9 mouse cellular contexts compared by ENCODE assay signal in genomic region chr1:124041559-124041958, GRCm38 (mm10). TPM values are rescaled to one million over a fixed set of nuclear protein-coding genes. Genes with fewer than 3 reads are reported as not detected.
A peak's percentile ranks its signal among the peaks of the same experiment; 100 is the strongest.
DNase-seq lines count a peak whose midpoint lies in the region; ATAC-seq and TF ChIP-seq lines count a peak whose summit lies in the region.
"Had no signal": no experiment of that assay in that cellular context is flagged by ENCODE, and none has a peak within 500 bp of the region (broad histone marks: within the 10 kb centered on the region; RNA-seq: fewer than 3 reads in every experiment).

No protein-coding gene starts in this region.

- ATAC-seq in heart, postnatal 0 days (ENCODE audit: insufficient read depth, low read depth): no peak
- ATAC-seq in heart, embryonic 11.5 days (replicated peaks; ENCODE audit: insufficient number of reproducible peaks, low FRiP score, low TSS enrichment): no peak

- DNase-seq in heart, postnatal 0 days (ENCODE audit: low spot score): no peak
- DNase-seq in ovary, postnatal 14 days (ENCODE audit: low spot score): peak; percentile 5
- no peak for DNase-seq in ovary, postnatal 10 days (ENCODE audit: low spot score)
- DNase-seq in cerebellum, postnatal 36 days: peak; percentile 48 to 67
- DNase-seq in retina, postnatal 1 day: peak; percentile 46
- DNase-seq in heart, adult 8-10 months (ENCODE audit: low spot score): no peak
- no peak for DNase-seq in spleen, adult 12 weeks (ENCODE audit: low spot score)

- 1% methylated on average over 3 of the region's 3 CpGs for WGBS in heart, postnatal 0 days
- WGBS in heart, embryonic 11.5 days (ENCODE audit: insufficient replicate concordance): 2% methylated on average over 3 of the region's 3 CpGs

- no peaks in the 10 kb centered on the region for H3K9me3 ChIP-seq in heart, postnatal 0 days (replicated peaks; ENCODE audit: control insufficient read depth, low read length)
- H3K9me3 ChIP-seq in heart, embryonic 11.5 days (replicated peaks; ENCODE audit: control insufficient read depth, low read length): no peaks in the 10 kb centered on the region

- no peaks in the 10 kb centered on the region for H3K36me3 ChIP-seq in heart, postnatal 0 days (replicated peaks; ENCODE audit: control insufficient read depth, insufficient read depth, low read length)
- no peaks in the 10 kb centered on the region for H3K36me3 ChIP-seq in heart, embryonic 11.5 days (ENCODE audit: control insufficient read depth, insufficient read depth, low read length)

- no peak overlapping the region for H3K4me3 ChIP-seq in heart, postnatal 0 days (ENCODE audit: low read depth, low read length)
- no peak overlapping the region for H3K4me3 ChIP-seq in heart, embryonic 11.5 days (ENCODE audit: low read depth, low read length)

- H3K4me1 ChIP-seq in heart, postnatal 0 days (ENCODE audit: control insufficient read depth, insufficient read depth): no peaks in the 10 kb centered on the region
- no peaks in the 10 kb centered on the region; the same call in 1 of the 2 replicates for H3K4me1 ChIP-seq in heart, embryonic 11.5 days (ENCODE audit: control insufficient read depth, insufficient read depth, low read length)

- TF ChIP-seq CTCF in heart, postnatal 0 days (IDR thresholded peaks at IDR 0.05; ENCODE audit: low read depth): peak; percentile 38

- H3K9ac ChIP-seq in heart, postnatal 0 days (replicated peaks; ENCODE audit: low read depth, low read length): no peak overlapping the region
- no peak overlapping the region for H3K9ac ChIP-seq in heart, embryonic 11.5 days (ENCODE audit: low read depth, low read length)

- TF ChIP-seq EP300 in heart, postnatal 0 days (IDR thresholded peaks at IDR 0.05; ENCODE audit: low read depth): no peak

- H3K4me2 ChIP-seq in heart, postnatal 0 days (ENCODE audit: low read depth, low read length): no peak overlapping the region
- no peak overlapping the region for H3K4me2 ChIP-seq in heart, embryonic 11.5 days

- H3K27me3 ChIP-seq in heart, postnatal 0 days (ENCODE audit: control insufficient read depth, insufficient read depth, low read length): peaks cover 26% of the 10 kb centered on the region
- H3K27me3 ChIP-seq in heart, embryonic 11.5 days (ENCODE audit: control insufficient read depth, insufficient read depth, low read length): peaks cover 33% of the 10 kb centered on the region

- no peak overlapping the region for H3K27ac ChIP-seq in heart, postnatal 0 days (ENCODE audit: low read depth)
- no peak overlapping the region for H3K27ac ChIP-seq in heart, embryonic 11.5 days (ENCODE audit: low read depth, low read length)

RNA-seq across cellular contexts. Expression of gene Dpp10, which starts 3.8 kb away (rescaled TPM):
- not detected in 2 replicates for total RNA-seq in heart, postnatal 0 days (2014; rRNA removed; ENCODE audit: low replicate concordance)
- polyA plus RNA-seq in heart, postnatal 0 days (2015; fragmentation: Nextera tagmentation; extraction: Ambion mirVana): not detected in 2 replicates
- 0.04 and 0.10 TPM in 2 replicates for polyA plus RNA-seq in heart, embryonic 11.5 days (2014; fragmentation: Nextera tagmentation; extraction: Ambion mirVana)
- under 1 TPM in 2 of 4 experiments, not detected in 2; 0.03 TPM for total RNA-seq in heart, adult 8-10 months (2022)
- polyA plus RNA-seq: gonadal fat pad, adult 2 months had no signal

Comparison
In these comparisons a context has a peak if more than half of its experiments do, and no peak if none do; other contexts are left out.
1. DNase-seq: peak in ovary, postnatal 14 days (single experiment), cerebellum, postnatal 36 days (2 of 2) and retina, postnatal 1 day (single experiment); none in heart, postnatal 0 days (single experiment), ovary, postnatal 10 days (single experiment), heart, adult 8-10 months (single experiment) and spleen, adult 12 weeks (single experiment).